Mouse (Mus musculus) forebrain, embryonic 10.5 days (tissue): ENCODE results near the gene Mrpl39. TPM values are rescaled to one million over a fixed set of nuclear protein-coding genes. Genes with fewer than 3 reads are reported as not detected.

ENCODE experiments used
- DNase-seq: peaks from one replicate; pipeline ENCODE4 v3.0.0-alpha.2; 2017; ENCODE audit warnings: low spot score; ENCODE audit errors: extremely low spot score
- H3K27ac ChIP-seq: fragments of 300-500 bp; sonication (generic); 2 replicates; pipeline ENCODE4 v1.5.1; 2016; ENCODE audit warnings: mild to moderate bottlenecking
- H3K27me3 ChIP-seq: fragments of 300-500 bp; sonication (generic); 2 replicates; pipeline ENCODE4 v1.6.1; 2016; ENCODE audit warnings: mild to moderate bottlenecking; ENCODE audit not compliant: poor library complexity, severe bottlenecking
- H3K36me3 ChIP-seq: fragments of 300-500 bp; sonication (generic); replicated peaks from 2 replicates; pipeline ENCODE4 v1.6.1; 2016; ENCODE audit warnings: mild to moderate bottlenecking, moderate library complexity
- H3K4me1 ChIP-seq: fragments of 300-500 bp; sonication (generic); 2 replicates; pipeline ENCODE4 v1.6.1; 2016
- H3K4me3 ChIP-seq: fragments of 300-500 bp; sonication (generic); 2 replicates; pipeline ENCODE4 v1.5.1; 2016; ENCODE audit warnings: mild to moderate bottlenecking, moderate library complexity
- H3K9me3 ChIP-seq: fragments of 300-500 bp; sonication (generic); 2 replicates; pipeline ENCODE4 v1.6.1; 2016; ENCODE audit warnings: mild to moderate bottlenecking, moderate library complexity
- WGBS: fragments of 180-500 bp; shearing (Covaris S2); methylation state at CpG from one replicate; pipeline ENCODE4 v1.1.7; 2016; 5-methylcytosine and 5-hydroxymethylcytosine counted together
- microRNA counts: library from miRNA; unstranded; fragments of <30 nt; microRNA quantifications from one replicate; lab custom pipeline; 2017
- microRNA-seq: library from miRNA; unstranded; fragments of <30 nt; microRNA quantifications from one replicate; pipeline ENCODE4, GENCODE M21; 2017
- polyA plus RNA-seq: library from polyadenylated mRNA; unstranded; fragments of >200 nt; fragmentation: Nextera tagmentation; extraction: Ambion mirVana; gene quantifications from 2 replicates; pipeline ENCODE4 v1.2.1, GENCODE M21; 2016

Gene Mrpl39
- polyA plus RNA-seq, 1 experiment from 2014 or later: 61.0 TPM

GRCm38 (mm10) chr16:84703129-84703768 is 32.3 kb downstream of the Mrpl39 start:
- no peaks in the 10 kb centered on the region for H3K36me3 ChIP-seq
- H3K4me1 ChIP-seq: peaks cover 11% of the 10 kb centered on the region
- H3K27me3 ChIP-seq: peaks cover 31% of the 10 kb centered on the region
- H3K4me3 ChIP-seq: peak overlapping the region; percentile 77
- no peaks in the 10 kb centered on the region for H3K9me3 ChIP-seq
- peak; percentile 43 for DNase-seq
- H3K27ac ChIP-seq: peak overlapping the region; percentile 87
- 1% methylated on average over 55 of the region's 55 CpGs for WGBS

- DNase-seq: no peak
- H3K27me3 ChIP-seq: peaks cover 31% of the 10 kb centered on the region
- H3K27ac ChIP-seq: peak overlapping the region; percentile 87
- peak overlapping the region; percentile 77 for H3K4me3 ChIP-seq
- WGBS: 12% methylated on average over 38 of the region's 39 CpGs
- peaks cover 11% of the 10 kb centered on the region for H3K4me1 ChIP-seq
- H3K36me3 ChIP-seq: no peaks in the 10 kb centered on the region
- H3K9me3 ChIP-seq: no peaks in the 10 kb centered on the region
Measured at GRCm38 (mm10) chr16:84702230-84703128, 33.1 kb downstream of the Mrpl39 start.

- 89% methylated on average over 5 of the region's 5 CpGs for WGBS
- H3K27ac ChIP-seq: no peak overlapping the region
- H3K9me3 ChIP-seq: no peaks in the 10 kb centered on the region
- no peaks in the 10 kb centered on the region for H3K36me3 ChIP-seq
- DNase-seq: no peak
- H3K4me3 ChIP-seq: no peak overlapping the region
- H3K27me3 ChIP-seq: peaks cover 31% of the 10 kb centered on the region
- peaks cover 11% of the 10 kb centered on the region for H3K4me1 ChIP-seq
Measured at GRCm38 (mm10) chr16:84701041-84701440, 34.5 kb downstream of the Mrpl39 start.

GRCm38 (mm10) chr16:84698708-84699107 is 36.8 kb downstream of the Mrpl39 start:
- Histone ChIP-seq H3K4me3 (no peak overlapping the region), H3K4me1 (peaks cover 5% of the 10 kb centered on the region), H3K27me3 (peaks cover 14% of the 10 kb centered on the region), H3K27ac (no peak overlapping the region), H3K36me3 (no peaks in the 10 kb centered on the region), H3K9me3 (no peaks in the 10 kb centered on the region)
- DNase-seq: no peak
- 72% methylated on average over 6 of the region's 6 CpGs for WGBS

- WGBS: 88% methylated on average over 11 of the region's 11 CpGs
- H3K4me3 ChIP-seq: no peak overlapping the region
Measured at GRCm38 (mm10) chr16:84696178-84696577, 39.4 kb downstream of the Mrpl39 start.

GRCm38 (mm10) chr16:84681991-84682390 is 53.6 kb downstream of the Mrpl39 start:
- H3K36me3 ChIP-seq: no peaks in the 10 kb centered on the region
- no peaks in the 10 kb centered on the region for H3K27me3 ChIP-seq
- no peaks in the 10 kb centered on the region for H3K4me1 ChIP-seq
- no peak for DNase-seq
- H3K27ac ChIP-seq: no peak overlapping the region
- H3K4me3 ChIP-seq: no peak overlapping the region
- H3K9me3 ChIP-seq: no peaks in the 10 kb centered on the region
- 84% methylated on average over 4 of the region's 4 CpGs for WGBS

More at GRCm38 (mm10) chr16:84696178-84696577, 39.4 kb downstream of the Mrpl39 start:
- Histone ChIP-seq H3K36me3 (no peaks in the 10 kb centered on the region), H3K9me3 (no peaks in the 10 kb centered on the region), H3K4me1 (no peaks in the 10 kb centered on the region), H3K27ac (no peak overlapping the region), H3K27me3 (no peaks in the 10 kb centered on the region)
- DNase-seq: no peak

- Histone ChIP-seq H3K4me1 (no peaks in the 10 kb centered on the region), H3K4me3 (no peak overlapping the region), H3K27me3 (no peaks in the 10 kb centered on the region), H3K36me3 (no peaks in the 10 kb centered on the region), H3K27ac (no peak overlapping the region), H3K9me3 (no peaks in the 10 kb centered on the region)
- WGBS: 81% methylated on average over 5 of the region's 5 CpGs
- no peak for DNase-seq
Measured at GRCm38 (mm10) chr16:84680760-84681159, 54.8 kb downstream of the Mrpl39 start.

GRCm38 (mm10) chr16:84677292-84677691 is 58.2 kb downstream of the Mrpl39 start:
- 85% methylated on average over 3 of the region's 3 CpGs for WGBS
- Histone ChIP-seq H3K9me3 (no peaks in the 10 kb centered on the region), H3K4me3 (no peak overlapping the region), H3K36me3 (no peaks in the 10 kb centered on the region), H3K27ac (no peak overlapping the region), H3K4me1 (no peaks in the 10 kb centered on the region), H3K27me3 (no peaks in the 10 kb centered on the region)
- no peak for DNase-seq

MicroRNAs encoded within 50 kb of the gene (microRNA counts, 519-probe panel; counts per million panel counts)
- microRNA mmu-miR-155 (lab: Ali Mortazavi, UCI): 341 counts per million, percentile 65 among the panel's probes with 10 or more counts

Small RNAs within 50 kb of the gene (microRNA-seq; reads per million reads assigned to microRNA genes)
- gene Mir155: 409 reads per million, percentile 64 among the genes with 10 or more reads in this experiment

Other genes starting within 250 kb of the Mrpl39 start
- gene A730009L09Rik, start 220.6 kb downstream of the Mrpl39 start, polyA plus RNA-seq: not detected in 2 replicates
- 29.5 and 30.1 TPM in 2 replicates for gene Jam2, start 38.4 kb upstream of the Mrpl39 start, polyA plus RNA-seq
- 39.2 and 42.7 TPM in 2 replicates for gene Gabpa, start 99.2 kb upstream of the Mrpl39 start, polyA plus RNA-seq
- 813 and 826 TPM in 2 replicates for gene Atp5j, start 99.9 kb upstream of the Mrpl39 start, polyA plus RNA-seq